Mouse (Mus musculus): ENCODE measurements at regions not wholly inside any gene's neighbourhood (a gene's known extent, or its start where the extent isn't known, plus 50 kb on each side); places are given as distances from the start of the nearest gene placed in this dataset.

DNA sequence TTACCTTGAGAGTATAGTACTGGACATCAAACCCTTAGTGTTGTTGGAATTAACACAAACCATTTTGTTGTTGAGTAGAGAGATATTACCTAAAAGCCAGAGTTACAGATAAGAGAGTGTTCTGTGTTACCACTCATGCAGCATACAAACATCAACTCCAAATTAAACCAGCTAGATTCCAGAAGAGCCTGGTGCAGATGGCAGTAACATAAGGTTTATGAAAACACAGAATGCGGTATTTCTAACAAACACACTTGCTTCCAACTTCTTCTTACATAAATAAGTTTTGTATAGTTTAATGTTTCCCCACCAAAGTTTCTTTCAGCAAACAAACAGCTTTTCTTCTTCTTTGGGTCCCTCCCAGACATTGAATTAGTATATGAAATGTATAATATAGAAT lies 675.1 kb downstream of the Adgrl2 start:
- Histone ChIP-seq H3K79me3 (ENCODE audit: low read depth) (no peaks in the 10 kb centered on the region), H3ac (ENCODE audit: control insufficient read depth, insufficient read length, low read depth) (no peak overlapping the region), H3K79me2 (ENCODE audit: control insufficient read depth, insufficient read depth) (no peaks in the 10 kb centered on the region), H3K36me3 (ENCODE audit: control insufficient read depth, insufficient read depth) (no peaks in the 10 kb centered on the region), H3K4me3 (ENCODE audit: insufficient read depth, poor library complexity, severe bottlenecking) (no peak overlapping the region), H3K27me3 (ENCODE audit: control insufficient read depth, insufficient read depth, insufficient read length) (no peaks in the 10 kb centered on the region)
- TF ChIP-seq CEBPB (IDR thresholded peaks at IDR 0.05; ENCODE audit: low read depth) (no peak), USF1 (IDR thresholded peaks at IDR 0.05; ENCODE audit: low read depth) (no peak), FOSL1 (IDR thresholded peaks at IDR 0.05; ENCODE audit: insufficient read depth, low read length, poor library complexity, severe bottlenecking) (no peak), MYOD1 (IDR thresholded peaks at IDR 0.05; ENCODE audit: control insufficient read depth, insufficient read length, low read depth) (no peak), CTCF (IDR thresholded peaks at IDR 0.05; ENCODE audit: control insufficient read depth, insufficient read depth, insufficient read length) (no peak), MAX (IDR thresholded peaks at IDR 0.05) (no peak), MYOG (IDR thresholded peaks at IDR 0.05; ENCODE audit: control insufficient read depth, extremely low read depth, insufficient read length) (no peak)

DNA sequence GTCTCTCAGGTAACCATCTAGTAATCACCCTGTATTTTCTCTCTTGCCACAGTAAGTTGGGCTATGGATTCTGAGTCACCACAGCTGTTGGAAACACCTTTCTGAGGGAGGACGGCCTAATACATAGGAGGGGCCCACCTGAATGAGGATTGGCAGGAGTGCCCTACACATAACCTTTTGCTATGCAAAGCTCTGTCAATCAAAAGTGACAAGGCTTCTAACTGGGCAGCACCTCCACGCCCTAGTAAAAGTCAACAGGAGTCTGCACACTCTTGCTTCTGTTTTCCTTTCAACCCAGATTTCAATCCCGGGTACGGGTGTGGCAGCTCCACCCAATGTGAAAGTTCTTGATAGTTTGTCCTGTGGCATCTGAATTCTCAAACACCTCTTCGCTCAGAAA lies 694.8 kb downstream of the Adgrl2 start:
- H3K27me3 ChIP-seq (ENCODE audit: control insufficient read depth, insufficient read depth, insufficient read length): no peaks in the 10 kb centered on the region
- no peaks in the 10 kb centered on the region for H3K36me3 ChIP-seq (ENCODE audit: control insufficient read depth, insufficient read depth)
- no peak overlapping the region for H3ac ChIP-seq (ENCODE audit: control insufficient read depth, insufficient read length, low read depth)
- H3K79me2 ChIP-seq (ENCODE audit: control insufficient read depth, insufficient read depth): no peaks in the 10 kb centered on the region
- TF ChIP-seq MYOG (IDR thresholded peaks at IDR 0.05; ENCODE audit: control insufficient read depth, extremely low read depth, insufficient read length) (no peak), MAX (IDR thresholded peaks at IDR 0.05) (no peak), CTCF (IDR thresholded peaks at IDR 0.05; ENCODE audit: control insufficient read depth, insufficient read depth, insufficient read length) (no peak), USF1 (IDR thresholded peaks at IDR 0.05; ENCODE audit: low read depth) (no peak), FOSL1 (IDR thresholded peaks at IDR 0.05; ENCODE audit: insufficient read depth, low read length, poor library complexity, severe bottlenecking) (no peak), MYOD1 (IDR thresholded peaks at IDR 0.05; ENCODE audit: control insufficient read depth, insufficient read length, low read depth) (no peak), CEBPB (IDR thresholded peaks at IDR 0.05; ENCODE audit: low read depth) (no peak)
- no peak overlapping the region for H3K4me3 ChIP-seq (ENCODE audit: insufficient read depth, poor library complexity, severe bottlenecking)
- no peaks in the 10 kb centered on the region for H3K79me3 ChIP-seq (ENCODE audit: low read depth)

DNA sequence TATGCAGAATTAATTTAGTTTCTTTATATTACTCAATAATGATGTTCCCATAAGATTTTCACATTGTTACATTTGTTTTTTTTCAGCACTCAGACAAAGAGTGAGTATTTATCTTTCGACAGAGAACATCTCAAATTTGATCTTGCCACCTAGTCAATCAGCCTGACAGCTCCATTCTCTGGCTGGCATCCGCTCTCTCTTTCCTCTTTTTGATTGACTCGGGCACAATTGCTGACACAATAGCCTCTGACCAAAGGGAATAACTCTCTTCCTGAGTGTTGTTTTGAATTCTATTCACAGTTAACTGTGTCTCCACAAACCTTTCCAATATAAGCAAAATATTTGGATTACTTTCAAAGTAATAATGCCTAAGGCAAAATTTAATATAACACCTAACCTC lies 711.4 kb downstream of the Adgrl2 start:
- H3ac ChIP-seq (ENCODE audit: control insufficient read depth, insufficient read length, low read depth): no peak overlapping the region
- TF ChIP-seq FOSL1 (IDR thresholded peaks at IDR 0.05; ENCODE audit: insufficient read depth, low read length, poor library complexity, severe bottlenecking): no peak
- no peak for TF ChIP-seq CEBPB (IDR thresholded peaks at IDR 0.05; ENCODE audit: low read depth)
- TF ChIP-seq MYOD1 (IDR thresholded peaks at IDR 0.05; ENCODE audit: control insufficient read depth, insufficient read length, low read depth): no peak
- TF ChIP-seq MYOG (IDR thresholded peaks at IDR 0.05; ENCODE audit: control insufficient read depth, extremely low read depth, insufficient read length): no peak
- TF ChIP-seq CTCF (IDR thresholded peaks at IDR 0.05; ENCODE audit: control insufficient read depth, insufficient read depth, insufficient read length): no peak
- no peaks in the 10 kb centered on the region for H3K27me3 ChIP-seq (ENCODE audit: control insufficient read depth, insufficient read depth, insufficient read length)
- no peaks in the 10 kb centered on the region for H3K79me2 ChIP-seq (ENCODE audit: control insufficient read depth, insufficient read depth)
- no peak overlapping the region for H3K4me3 ChIP-seq (ENCODE audit: insufficient read depth, poor library complexity, severe bottlenecking)
- no peaks in the 10 kb centered on the region for H3K36me3 ChIP-seq (ENCODE audit: control insufficient read depth, insufficient read depth)
- no peaks in the 10 kb centered on the region for H3K79me3 ChIP-seq (ENCODE audit: low read depth)

DNA sequence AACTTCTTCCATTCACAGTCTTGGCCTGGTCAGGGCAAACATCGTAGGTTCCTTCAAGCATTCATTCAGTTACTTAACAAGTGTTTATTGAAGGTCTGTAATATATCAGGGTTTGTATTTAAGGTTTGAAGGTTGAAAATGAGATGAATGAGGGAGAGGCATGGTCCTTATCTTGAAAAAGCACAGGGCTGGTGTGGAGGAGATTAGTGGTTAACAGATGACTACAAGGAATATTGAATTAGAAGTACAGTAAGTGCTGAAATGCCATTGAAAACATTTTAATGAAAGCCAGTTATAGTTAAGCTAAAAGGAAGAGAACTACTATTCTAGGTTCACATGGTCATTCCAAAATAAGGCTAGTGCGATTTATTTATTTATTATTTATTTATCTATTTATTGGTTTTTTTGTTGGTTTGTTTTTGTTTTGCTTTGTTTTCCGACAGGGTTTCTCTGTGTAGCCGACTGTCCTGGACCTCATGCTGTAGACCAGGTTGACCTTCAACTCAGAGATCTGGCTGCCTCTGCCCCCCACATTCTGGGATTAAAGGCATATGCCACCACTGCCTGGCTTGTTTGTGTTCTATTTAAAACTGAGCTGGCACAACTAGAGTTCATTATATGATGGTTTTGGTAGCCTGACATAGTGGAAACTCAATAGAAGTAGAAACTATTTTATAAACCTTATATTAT lies 718.1 kb downstream of the Adgrl2 start:
- Histone ChIP-seq H3K27me3 (ENCODE audit: control insufficient read depth, insufficient read depth, insufficient read length) (no peaks in the 10 kb centered on the region), H3ac (ENCODE audit: control insufficient read depth, insufficient read length, low read depth) (no peak overlapping the region), H3K79me2 (ENCODE audit: control insufficient read depth, insufficient read depth) (no peaks in the 10 kb centered on the region), H3K79me3 (ENCODE audit: low read depth) (no peaks in the 10 kb centered on the region), H3K36me3 (ENCODE audit: control insufficient read depth, insufficient read depth) (no peaks in the 10 kb centered on the region), H3K4me3 (ENCODE audit: insufficient read depth, poor library complexity, severe bottlenecking) (no peak overlapping the region)
- TF ChIP-seq FOSL1 (IDR thresholded peaks at IDR 0.05; ENCODE audit: insufficient read depth, low read length, poor library complexity, severe bottlenecking): no peak
- TF ChIP-seq MYOG (IDR thresholded peaks at IDR 0.05; ENCODE audit: control insufficient read depth, extremely low read depth, insufficient read length): no peak
- TF ChIP-seq MYOD1 (IDR thresholded peaks at IDR 0.05; ENCODE audit: control insufficient read depth, insufficient read length, low read depth): no peak
- TF ChIP-seq MAX (IDR thresholded peaks at IDR 0.05): no peak
- TF ChIP-seq USF1 (IDR thresholded peaks at IDR 0.05; ENCODE audit: low read depth): no peak
- TF ChIP-seq CEBPB (IDR thresholded peaks at IDR 0.05; ENCODE audit: low read depth): no peak
- no peak for TF ChIP-seq CTCF (IDR thresholded peaks at IDR 0.05; ENCODE audit: control insufficient read depth, insufficient read depth, insufficient read length)

DNA sequence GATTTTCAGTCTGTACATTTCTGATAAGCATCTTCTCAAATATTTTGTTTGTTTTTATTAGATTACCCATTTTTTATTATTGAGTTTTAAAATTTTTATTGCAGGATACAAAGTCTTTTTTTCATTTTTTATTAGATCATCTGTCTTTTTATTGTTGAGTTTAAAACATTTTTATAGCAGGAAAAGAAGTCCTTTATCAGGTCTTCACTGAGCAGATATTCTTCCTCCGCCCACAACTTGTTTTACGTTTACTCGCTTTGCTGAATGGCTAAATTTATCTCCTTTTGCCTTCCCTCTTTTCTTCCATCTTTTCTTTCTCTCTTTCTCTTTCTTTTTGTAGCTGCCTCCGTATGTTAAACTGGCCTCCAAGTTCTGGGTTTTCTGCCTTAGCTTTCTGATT lies 721.5 kb downstream of the Adgrl2 start:
- TF ChIP-seq FOSL1 (IDR thresholded peaks at IDR 0.05; ENCODE audit: insufficient read depth, low read length, poor library complexity, severe bottlenecking) (no peak), USF1 (IDR thresholded peaks at IDR 0.05; ENCODE audit: low read depth) (no peak), MYOD1 (IDR thresholded peaks at IDR 0.05; ENCODE audit: control insufficient read depth, insufficient read length, low read depth) (no peak), MAX (IDR thresholded peaks at IDR 0.05) (no peak), CEBPB (IDR thresholded peaks at IDR 0.05; ENCODE audit: low read depth) (no peak), MYOG (IDR thresholded peaks at IDR 0.05; ENCODE audit: control insufficient read depth, extremely low read depth, insufficient read length) (no peak), CTCF (IDR thresholded peaks at IDR 0.05; ENCODE audit: control insufficient read depth, insufficient read depth, insufficient read length) (no peak)
- Histone ChIP-seq H3K79me2 (ENCODE audit: control insufficient read depth, insufficient read depth) (no peaks in the 10 kb centered on the region), H3K36me3 (ENCODE audit: control insufficient read depth, insufficient read depth) (no peaks in the 10 kb centered on the region), H3K27me3 (ENCODE audit: control insufficient read depth, insufficient read depth, insufficient read length) (no peaks in the 10 kb centered on the region), H3K79me3 (ENCODE audit: low read depth) (no peaks in the 10 kb centered on the region), H3ac (ENCODE audit: control insufficient read depth, insufficient read length, low read depth) (no peak overlapping the region), H3K4me3 (ENCODE audit: insufficient read depth, poor library complexity, severe bottlenecking) (no peak overlapping the region)
